Mouse (Mus musculus) brain, embryonic 14.5 days (tissue): ENCODE measurements at regions not wholly inside any gene's neighbourhood (a gene's known extent, or its start where the extent isn't known, plus 50 kb on each side); places are given as distances from the start of the nearest gene placed in this dataset.

ENCODE experiments used
- CTCF ChIP-seq: fragments of 200-500 bp; IDR thresholded peaks from 2 replicates; pipeline ENCODE4 v1.5.1; 2012; ENCODE audit warnings: inconsistent platforms, mild to moderate bottlenecking, moderate library complexity, borderline replicate concordance; ENCODE audit not compliant: insufficient read depth, insufficient read length; ENCODE audit errors: extremely low read depth
- POLR2A ChIP-seq: fragments of 200-500 bp; IDR thresholded peaks from 2 replicates; pipeline ENCODE4 v1.6.1; 2012; ENCODE audit warnings: mild to moderate bottlenecking, inconsistent platforms, borderline replicate concordance; ENCODE audit not compliant: poor library complexity, insufficient read depth, insufficient read length, severe bottlenecking; ENCODE audit errors: extremely low read depth

- TF ChIP-seq POLR2A: no peak
- no peak for TF ChIP-seq CTCF
These were observed 134.3 kb upstream of the Mylip start for GRCm38 (mm10) chr13:45255277-45255676.
